ENCODE assay signal across 20 mouse cellular contexts in the genomic region with DNA sequence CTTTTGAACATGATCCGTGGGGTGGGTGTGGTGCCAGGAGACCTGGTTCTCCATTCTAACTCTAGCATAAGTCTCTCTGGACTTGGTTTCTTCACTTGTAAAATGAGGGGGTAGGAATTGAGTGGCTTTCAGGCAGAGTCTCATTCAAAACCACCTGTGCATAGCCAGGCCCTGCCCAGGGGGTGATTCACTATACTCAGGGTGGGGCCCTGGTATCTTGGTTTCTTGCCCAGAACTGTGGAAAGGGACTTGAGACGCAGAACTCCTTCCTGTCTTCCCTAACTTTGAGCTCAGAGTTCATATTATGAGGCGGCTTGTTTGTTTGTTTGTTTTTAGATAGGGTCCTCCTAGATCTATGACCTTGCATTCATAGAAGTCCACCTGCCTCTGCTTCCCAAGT. TPM values are rescaled to one million over a fixed set of nuclear protein-coding genes. Genes with fewer than 3 reads are reported as not detected.
DNase-seq lines count a peak whose midpoint lies in the region; ATAC-seq and TF ChIP-seq lines count a peak whose summit lies in the region.
"Had no signal": no experiment of that assay in that cellular context is flagged by ENCODE, and none has a peak within 500 bp of the region (broad histone marks: within the 10 kb centered on the region; RNA-seq: fewer than 3 reads in every experiment).

No protein-coding gene starts in this region.

- DNase-seq in gastrocnemius, adult 2 months, result no peak
- DNase-seq in gastrocnemius, adult 18-20 months (ENCODE audit: low spot score), result no peak
- no peak for DNase-seq in limb, embryonic 14.5 days (ENCODE audit: low spot score)
- DNase-seq in limb, embryonic 10.5 days (ENCODE audit: low spot score), result no peak
- no peak for DNase-seq in Patski (ENCODE audit: low read depth, low spot score)
- no peak for DNase-seq in ovary, postnatal 10 days (ENCODE audit: low spot score)
- no peak for DNase-seq in liver, embryonic 11.5 days (ENCODE audit: low spot score)
- DNase-seq: cerebellum, postnatal 36 days; gastrocnemius, postnatal 14 days; heart, postnatal 36 days; right cerebral cortex, postnatal 4 days had no signal

- no peak overlapping the region for H3K4me2 ChIP-seq in limb, embryonic 14.5 days (replicated peaks; ENCODE audit: low read depth, low read length, severe bottlenecking)
- H3K4me2 ChIP-seq in liver, embryonic 11.5 days, result no peak overlapping the region
- H3K4me2 ChIP-seq: forebrain, embryonic 15.5 days; lung, embryonic 14.5 days; midbrain, embryonic 11.5 days had no signal

- H3K27ac ChIP-seq in gastrocnemius, adult 2 months, result peak overlapping the region; percentile 50; the same call in 1 of the 2 replicates
- H3K27ac ChIP-seq in limb, embryonic 14.5 days (replicated peaks; ENCODE audit: low read depth, low read length), result peak overlapping the region; percentile 38; the same call in 1 of the 2 replicates
- no peak overlapping the region for H3K27ac ChIP-seq in limb, embryonic 10.5 days
- peak overlapping the region; percentile 88 for H3K27ac ChIP-seq in small intestine, adult 2 months (ENCODE audit: insufficient read depth, low read depth, low read length)
- no peak overlapping the region for H3K27ac ChIP-seq in liver, embryonic 11.5 days (ENCODE audit: low read depth, low read length)
- H3K27ac ChIP-seq: forebrain, embryonic 15.5 days; heart, embryonic 10.5 days had no signal

- no peak overlapping the region for H3K9ac ChIP-seq in limb, embryonic 14.5 days (ENCODE audit: low read depth, low read length, severe bottlenecking)
- no peak overlapping the region for H3K9ac ChIP-seq in liver, embryonic 11.5 days (ENCODE audit: low read depth, low read length)
- H3K9ac ChIP-seq: forebrain, embryonic 15.5 days; limb, embryonic 12.5 days; lung, embryonic 14.5 days had no signal

- intact Hi-C loops in gastrocnemius, adult 2 months (cut with DNase I), result no loop called here

- TF ChIP-seq CTCF in gastrocnemius, adult 2 months (IDR thresholded peaks at IDR 0.05), result no peak
- no peak for TF ChIP-seq CTCF in Patski (IDR thresholded peaks at IDR 0.05)
- no peak for TF ChIP-seq CTCF in small intestine, adult 2 months (IDR thresholded peaks at IDR 0.05; ENCODE audit: extremely low read depth, insufficient read length, insufficient replicate concordance, low read depth, low read length)

- in situ Hi-C loops in Patski (cut with MboI; ENCODE audit: low pct_unique_long_range_greater_than_20kb), result no loop called here

- CTCF ChIA-PET in Patski (lab: Charles Lee), result interaction anchor here (1.3 kb wide), 1 partner anchor 70 kb away, joined by 3 read pairs; a partner anchor contains a TSS

- 64% methylated on average over 3 of the region's 3 CpGs for WGBS in limb, embryonic 14.5 days
- 95% methylated on average over 3 of the region's 3 CpGs for WGBS in limb, embryonic 10.5 days
- WGBS in small intestine, adult 2 months, result 14% methylated on average over 3 of the region's 3 CpGs
- WGBS in liver, embryonic 11.5 days, result 79% methylated on average over 3 of the region's 3 CpGs

- POLR2A ChIA-PET in Patski (lab: Charles Lee), result interaction anchor here (0.8 kb wide), 1 partner anchor 11 kb away, joined by 3 read pairs; no protein-coding TSS in a partner anchor

- peaks cover 30% of the 10 kb centered on the region for H3K4me1 ChIP-seq in limb, embryonic 14.5 days (ENCODE audit: control insufficient read depth, insufficient read depth, low read length)
- peaks cover 22% of the 10 kb centered on the region for H3K4me1 ChIP-seq in limb, embryonic 10.5 days
- H3K4me1 ChIP-seq in small intestine, adult 2 months (ENCODE audit: control insufficient read depth, insufficient read depth, insufficient read length, low read length), result peaks cover 43% of the 10 kb centered on the region
- peaks cover 24% of the 10 kb centered on the region for H3K4me1 ChIP-seq in liver, embryonic 11.5 days (replicated peaks; ENCODE audit: control insufficient read depth, insufficient read depth, low read length)

- no peak for ATAC-seq in limb, embryonic 14.5 days (ENCODE audit: low FRiP score, low read depth)
- ATAC-seq in Patski, result peak; percentile 41
- ATAC-seq in liver, embryonic 11.5 days (replicated peaks; ENCODE audit: low FRiP score), result no peak
- ATAC-seq: forebrain, embryonic 15.5 days had no signal

- no peaks in the 10 kb centered on the region for H3K27me3 ChIP-seq in limb, embryonic 14.5 days (ENCODE audit: control insufficient read depth, insufficient read depth, low read length)
- H3K27me3 ChIP-seq in limb, embryonic 10.5 days (ENCODE audit: low read depth, poor library complexity, severe bottlenecking), result no peaks in the 10 kb centered on the region
- H3K27me3 ChIP-seq in Patski, result no peaks in the 10 kb centered on the region
- H3K27me3 ChIP-seq in small intestine, adult 2 months (ENCODE audit: control insufficient read depth, insufficient read depth, low read length), result no peaks in the 10 kb centered on the region
- no peaks in the 10 kb centered on the region for H3K27me3 ChIP-seq in liver, embryonic 11.5 days (replicated peaks; ENCODE audit: control insufficient read depth, insufficient read depth, low read length)
- H3K27me3 ChIP-seq: forebrain, embryonic 15.5 days; limb, embryonic 12.5 days had no signal

- no peak for TF ChIP-seq POLR2A in limb, embryonic 14.5 days (IDR thresholded peaks at IDR 0.05; ENCODE audit: borderline replicate concordance, extremely low read depth, insufficient read depth, insufficient read length)
- no peak for TF ChIP-seq POLR2A in small intestine, adult 2 months (IDR thresholded peaks at IDR 0.05; ENCODE audit: low read depth, low read length)

- no peaks in the 10 kb centered on the region for H3K36me3 ChIP-seq in limb, embryonic 14.5 days (ENCODE audit: control insufficient read depth, insufficient read depth, low read length)
- H3K36me3 ChIP-seq in limb, embryonic 10.5 days, result peaks cover 6% of the 10 kb centered on the region
- H3K36me3 ChIP-seq in small intestine, adult 2 months (ENCODE audit: control insufficient read depth, insufficient read depth, low read length), result no peaks in the 10 kb centered on the region
- 0 out of 2 replicates have a peak, but pooled peaks cover 2% of the 10 kb centered on the region for H3K36me3 ChIP-seq in liver, embryonic 11.5 days (ENCODE audit: control insufficient read depth, insufficient read depth, low read length)
- H3K36me3 ChIP-seq: forebrain, embryonic 15.5 days had no signal

- H3K4me3 ChIP-seq in gastrocnemius, adult 2 months, result no peak overlapping the region
- H3K4me3 ChIP-seq in limb, embryonic 14.5 days (replicated peaks; ENCODE audit: low read length), result no peak overlapping the region
- no peak overlapping the region for H3K4me3 ChIP-seq in limb, embryonic 10.5 days
- H3K4me3 ChIP-seq in small intestine, adult 2 months (ENCODE audit: low read depth, low read length), result no peak overlapping the region
- no peak overlapping the region for H3K4me3 ChIP-seq in liver, embryonic 11.5 days (ENCODE audit: low read depth, low read length)
- H3K4me3 ChIP-seq: forebrain, embryonic 15.5 days; heart, embryonic 10.5 days; limb, embryonic 12.5 days had no signal

- no peaks in the 10 kb centered on the region for H3K9me3 ChIP-seq in limb, embryonic 14.5 days (ENCODE audit: control insufficient read depth, low read length)
- H3K9me3 ChIP-seq in limb, embryonic 10.5 days (replicated peaks), result no peaks in the 10 kb centered on the region
- H3K9me3 ChIP-seq in liver, embryonic 11.5 days (ENCODE audit: control insufficient read depth, low read length), result no peaks in the 10 kb centered on the region
- H3K9me3 ChIP-seq: forebrain, embryonic 15.5 days; G1E; heart, embryonic 10.5 days; limb, embryonic 12.5 days had no signal

RNA-seq across cellular contexts. Expression of a gene that starts 14.5 kb away (rescaled TPM):
- total RNA-seq in gastrocnemius, adult 2 months (2021), result 10 to 100 TPM; 33.7 to 34.7 TPM
- total RNA-seq in gastrocnemius, adult 18-20 months (2021), result 10 to 100 TPM; 28.8 to 34.1 TPM
- polyA plus RNA-seq in limb, embryonic 14.5 days (2012; rRNA removed), result 91.2 and 114 TPM in 2 replicates
- 19.8 and 23.0 TPM in 2 replicates for polyA plus RNA-seq in limb, embryonic 14.5 days (2014; fragmentation: Nextera tagmentation; extraction: Ambion mirVana)
- polyA plus RNA-seq in limb, embryonic 10.5 days (2016; fragmentation: Nextera tagmentation; extraction: Ambion mirVana), result 15.1 and 17.2 TPM in 2 replicates
- polyA plus RNA-seq in Patski (2021), result 63.2 TPM
- 43.6 and 82.0 TPM in 2 replicates for polyA plus RNA-seq in small intestine, adult 2 months (2012; rRNA removed)
- 15.6 and 16.0 TPM in 2 replicates for polyA plus RNA-seq in liver, embryonic 11.5 days (2014; fragmentation: Nextera tagmentation; extraction: Ambion mirVana)

RNA-seq across cellular contexts. Expression of a gene that starts 37.3 kb away (rescaled TPM):
- total RNA-seq in gastrocnemius, adult 2 months (2021), result 10 to 100 TPM; 15.8 to 18.2 TPM
- total RNA-seq in gastrocnemius, adult 18-20 months (2021), result 10 to 100 TPM; 12.2 to 17.7 TPM
- polyA plus RNA-seq in limb, embryonic 14.5 days (2012; rRNA removed), result 18.9 and 22.6 TPM in 2 replicates
- polyA plus RNA-seq in limb, embryonic 14.5 days (2014; fragmentation: Nextera tagmentation; extraction: Ambion mirVana), result 5.8 and 7.5 TPM in 2 replicates
- 1.4 and 2.0 TPM in 2 replicates for polyA plus RNA-seq in limb, embryonic 10.5 days (2016; fragmentation: Nextera tagmentation; extraction: Ambion mirVana)
- 13.8 TPM for polyA plus RNA-seq in Patski (2021)
- 11.0 and 24.9 TPM in 2 replicates for polyA plus RNA-seq in small intestine, adult 2 months (2012; rRNA removed)
- 2.7 and 3.4 TPM in 2 replicates for polyA plus RNA-seq in liver, embryonic 11.5 days (2014; fragmentation: Nextera tagmentation; extraction: Ambion mirVana)
- polyA plus RNA-seq: G1E had no signal

RNA-seq across cellular contexts. Expression of a gene that starts 38.4 kb away (rescaled TPM):
- total RNA-seq in gastrocnemius, adult 2 months (2021), result not detected
- total RNA-seq in gastrocnemius, adult 18-20 months (2021), result not detected
- not detected in 2 replicates for polyA plus RNA-seq in limb, embryonic 14.5 days (2012; rRNA removed)
- not detected in 2 replicates for polyA plus RNA-seq in limb, embryonic 14.5 days (2014; fragmentation: Nextera tagmentation; extraction: Ambion mirVana)
- polyA plus RNA-seq in limb, embryonic 10.5 days (2016; fragmentation: Nextera tagmentation; extraction: Ambion mirVana), result not detected in 2 replicates
- not detected for polyA plus RNA-seq in Patski (2021)
- polyA plus RNA-seq in small intestine, adult 2 months (2012; rRNA removed), result not detected in 2 replicates
- not detected in 2 replicates for polyA plus RNA-seq in liver, embryonic 11.5 days (2014; fragmentation: Nextera tagmentation; extraction: Ambion mirVana)
- total RNA-seq: G1E; gastrocnemius, postnatal 14 days; heart, postnatal 36 days had no signal
- polyA plus RNA-seq: forebrain, embryonic 15.5 days; G1E; heart, embryonic 10.5 days; limb, embryonic 12.5 days; lung, embryonic 14.5 days; midbrain, embryonic 11.5 days; urinary bladder, adult 2 months had no signal

RNA-seq across cellular contexts. Expression of a gene that starts 41.8 kb away (rescaled TPM):
- 10 to 100 TPM; 11.0 to 18.4 TPM for total RNA-seq in gastrocnemius, adult 2 months (2021)
- total RNA-seq in gastrocnemius, adult 18-20 months (2021), result 10 to 100 TPM; 14.7 to 20.6 TPM
- polyA plus RNA-seq in limb, embryonic 14.5 days (2012; rRNA removed), result 0.13 and 0.20 TPM in 2 replicates
- polyA plus RNA-seq in limb, embryonic 14.5 days (2014; fragmentation: Nextera tagmentation; extraction: Ambion mirVana), result 0.43 TPM in 1 of 2 replicates, not detected in the other
- polyA plus RNA-seq in limb, embryonic 10.5 days (2016; fragmentation: Nextera tagmentation; extraction: Ambion mirVana), result not detected in 2 replicates
- not detected for polyA plus RNA-seq in Patski (2021)
- polyA plus RNA-seq in small intestine, adult 2 months (2012; rRNA removed), result 0.06 TPM in 1 of 2 replicates, not detected in the other
- polyA plus RNA-seq in liver, embryonic 11.5 days (2014; fragmentation: Nextera tagmentation; extraction: Ambion mirVana), result not detected in 2 replicates
- total RNA-seq: G1E; heart, postnatal 36 days had no signal
- polyA plus RNA-seq: G1E; heart, embryonic 10.5 days; limb, embryonic 12.5 days; lung, embryonic 14.5 days; midbrain, embryonic 11.5 days had no signal

RNA-seq across cellular contexts. Expression of a gene that starts 44.5 kb away (rescaled TPM):
- not detected for total RNA-seq in gastrocnemius, adult 2 months (2021)
- total RNA-seq in gastrocnemius, adult 18-20 months (2021), result not detected
- 1.2 TPM in 1 of 2 replicates, not detected in the other for polyA plus RNA-seq in limb, embryonic 14.5 days (2012; rRNA removed)
- polyA plus RNA-seq in limb, embryonic 14.5 days (2014; fragmentation: Nextera tagmentation; extraction: Ambion mirVana), result not detected in 2 replicates
- polyA plus RNA-seq in limb, embryonic 10.5 days (2016; fragmentation: Nextera tagmentation; extraction: Ambion mirVana), result not detected in 2 replicates
- polyA plus RNA-seq in Patski (2021), result not detected
- not detected in 2 replicates for polyA plus RNA-seq in small intestine, adult 2 months (2012; rRNA removed)
- not detected in 2 replicates for polyA plus RNA-seq in liver, embryonic 11.5 days (2014; fragmentation: Nextera tagmentation; extraction: Ambion mirVana)
- total RNA-seq: G1E; gastrocnemius, postnatal 14 days; heart, postnatal 36 days; layer of hippocampus, postnatal 25 days had no signal
- polyA plus RNA-seq: forebrain, embryonic 15.5 days; G1E; heart, embryonic 10.5 days; limb, embryonic 12.5 days; lung, embryonic 14.5 days; midbrain, embryonic 11.5 days; urinary bladder, adult 2 months had no signal

Comparison
In these comparisons a context has a peak if more than half of its experiments do, and no peak if none do; other contexts are left out.
1. H3K27ac ChIP-seq: peak in gastrocnemius, adult 2 months (single experiment), limb, embryonic 14.5 days (single experiment) and small intestine, adult 2 months (single experiment); none in limb, embryonic 10.5 days (single experiment) and liver, embryonic 11.5 days (single experiment).